ENCODE assay signal across 18 mouse cellular contexts in genomic region chr11:75643323-75643722, GRCm38 (mm10).
"Had no signal": no experiment of that assay in that cellular context is flagged by ENCODE, and none has a peak within 500 bp of the region (broad histone marks: within the 10 kb centered on the region; RNA-seq: fewer than 3 reads in every experiment).

No protein-coding gene starts in this region.

- H3K4me2 ChIP-seq: lung, embryonic 14.5 days; midbrain, embryonic 12.5 days; neural tube, embryonic 13.5 days; neural tube, embryonic 15.5 days had no signal

- H3K9me3 ChIP-seq: midbrain, embryonic 10.5 days; midbrain, embryonic 12.5 days; neural tube, embryonic 13.5 days; neural tube, embryonic 15.5 days had no signal

- H3K4me1 ChIP-seq: midbrain, embryonic 10.5 days; midbrain, embryonic 12.5 days; neural tube, embryonic 13.5 days had no signal

- H3K27me3 ChIP-seq: midbrain, embryonic 12.5 days; neural tube, embryonic 13.5 days; neural tube, embryonic 15.5 days had no signal

- ATAC-seq: midbrain, embryonic 16.5 days had no signal

- H3K27ac ChIP-seq: midbrain, embryonic 10.5 days; midbrain, embryonic 12.5 days; neural tube, embryonic 13.5 days; neural tube, embryonic 15.5 days had no signal

- H3K4me3 ChIP-seq: midbrain, embryonic 10.5 days; midbrain, embryonic 12.5 days; myocyte; neural tube, embryonic 13.5 days; neural tube, embryonic 15.5 days had no signal

- H3K9ac ChIP-seq: lung, embryonic 14.5 days; midbrain, embryonic 12.5 days; neural tube, embryonic 13.5 days; neural tube, embryonic 15.5 days had no signal

- DNase-seq: lung, embryonic 14.5 days; lung, postnatal 10 days; lung, postnatal 4 days; midbrain, embryonic 14.5 days; retina, postnatal 1 day; right cerebral cortex, adult 18-20 months; right cerebral cortex, postnatal 25 days; right cerebral cortex, postnatal 4 days; spleen, adult 18-20 months; thymus, adult 18-20 months; thymus, postnatal 14 days; thymus, postnatal 36 days had no signal
